Mouse (Mus musculus) ES-E14 (cell line): ENCODE results near the gene Cmss1. TPM values are rescaled to one million over a fixed set of nuclear protein-coding genes. Genes with fewer than 3 reads are reported as not detected.

ENCODE experiments used
- DNase-seq: peaks from one replicate; pipeline ENCODE4 v3.0.0-alpha.2; 2013; ENCODE audit warnings: low read depth, low spot score
- H3K27ac ChIP-seq: 2 replicates; pipeline ENCODE4 v1.5.1; 2012; ENCODE audit warnings: low read depth, mild to moderate bottlenecking, low read length, moderate library complexity, mixed read lengths; ENCODE audit not compliant: poor library complexity, insufficient read depth, severe bottlenecking
- H3K36me3 ChIP-seq: 2 replicates; pipeline ENCODE4 v1.6.1; 2012; ENCODE audit warnings: mild to moderate bottlenecking, low read length, moderate library complexity, mixed read lengths; ENCODE audit not compliant: control insufficient read depth, poor library complexity, insufficient read depth, severe bottlenecking
- H3K4me1 ChIP-seq, 2 experiments: fragments of 150-350 bp in 1 of 2; sonication (generic) in 1 of 2; 2 replicates each; pipeline ENCODE4 v1.6.1; 2012; ENCODE audit warnings: low read length in 2 of 2, mild to moderate bottlenecking in 1 of 2, mixed read lengths in 1 of 2; ENCODE audit not compliant: control insufficient read depth in 2 of 2, insufficient read depth in 2 of 2, poor library complexity in 1 of 2
- H3K4me3 ChIP-seq, 2 experiments: fragments of 150-350 bp in 1 of 2; sonication (generic) in 1 of 2; 2 replicates each; pipeline ENCODE4 v1.5.1; 2012; ENCODE audit warnings: low read length in 2 of 2, low read depth in 1 of 2, mild to moderate bottlenecking in 1 of 2, mixed read lengths in 1 of 2; ENCODE audit not compliant: insufficient read depth in 1 of 2, poor library complexity in 1 of 2, severe bottlenecking in 1 of 2
- H3K9ac ChIP-seq: 2 replicates; pipeline ENCODE4 v1.6.1; 2012; ENCODE audit warnings: low read depth, mild to moderate bottlenecking, low read length, mixed read lengths; ENCODE audit not compliant: poor library complexity, insufficient read depth, severe bottlenecking
- H3K9me3 ChIP-seq: fragments of 150-350 bp; sonication (generic); 2 replicates; pipeline ENCODE4 v1.6.1; 2012; ENCODE audit warnings: low read depth, mild to moderate bottlenecking, low read length; ENCODE audit not compliant: control insufficient read depth, insufficient read depth
- CHD2 ChIP-seq: IDR thresholded peaks from 2 replicates; pipeline ENCODE4 v1.6.1; 2014; ENCODE audit warnings: mild to moderate bottlenecking, low read depth, low read length, inconsistent platforms
- HCFC1 ChIP-seq: IDR thresholded peaks from 2 replicates; pipeline ENCODE4 v1.6.1; 2012; ENCODE audit warnings: low read length, inconsistent platforms, borderline replicate concordance; ENCODE audit not compliant: insufficient read depth
- MAFK ChIP-seq: IDR thresholded peaks from 2 replicates; pipeline ENCODE4 v1.6.1; 2014; ENCODE audit warnings: mild to moderate bottlenecking, low read depth, low read length, inconsistent platforms; ENCODE audit not compliant: insufficient read depth
- ZC3H11A ChIP-seq: IDR thresholded peaks from 2 replicates; pipeline ENCODE4 v1.6.1; 2012; ENCODE audit warnings: low read depth, mild to moderate bottlenecking, inconsistent platforms, low read length, borderline replicate concordance
- ZNF384 ChIP-seq: IDR thresholded peaks from 2 replicates; pipeline ENCODE4 v1.6.1; 2012; ENCODE audit warnings: low read depth, low read length, inconsistent platforms
- in situ Hi-C, 2 experiments: fragments of 600-800 bp; cut with MboI; formaldehyde crosslinking; loops; one replicate each; pipeline ENCODE4 v1.15.1; 2025; ENCODE audit warnings: low sequenced_read_pairs in 2 of 2, inconsistent platforms in 1 of 2; ENCODE audit not compliant: unreplicated experiment in 2 of 2
- total RNA-seq: library from RNA; depleted of rRNA; stranded (reverse); fragments of 300-350 nt; gene quantifications from 2 replicates; pipeline ENCODE4 v1.2.3, GENCODE M21; 2012

Gene Cmss1
- total RNA-seq, 1 experiment: 58.7 TPM

- no peak for TF ChIP-seq ZNF384
- no peak for TF ChIP-seq HCFC1
- no peak for TF ChIP-seq MAFK
- TF ChIP-seq ZC3H11A: no peak
- TF ChIP-seq CHD2: no peak
- H3K4me1 ChIP-seq: 0 out of 4 replicates have a peak, but pooled peaks cover 0 to 2% of the 10 kb centered on the region in 2 experiments
- DNase-seq: no peak
- H3K36me3 ChIP-seq: no peaks in the 10 kb centered on the region
- H3K9me3 ChIP-seq: no peaks in the 10 kb centered on the region
- H3K9ac ChIP-seq: no peak overlapping the region
- no peak overlapping the region for H3K4me3 ChIP-seq
- in situ Hi-C loops: no loop called here
- H3K27ac ChIP-seq: no peak overlapping the region
Measured at GRCm38 (mm10) chr16:57486266-57486665, 120.4 kb downstream of the Cmss1 start.

GRCm38 (mm10) chr16:57485265-57485664, 121.4 kb downstream of the Cmss1 start:
- no peak overlapping the region for H3K4me3 ChIP-seq
- H3K27ac ChIP-seq: no peak overlapping the region
- no peak for TF ChIP-seq ZC3H11A
- no peak for TF ChIP-seq HCFC1
- no peak for TF ChIP-seq CHD2
- TF ChIP-seq ZNF384: no peak
- TF ChIP-seq MAFK: no peak
- in situ Hi-C loops: no loop called here
- no peak for DNase-seq
- H3K9me3 ChIP-seq: no peaks in the 10 kb centered on the region
- H3K9ac ChIP-seq: no peak overlapping the region
- H3K4me1 ChIP-seq: 0 out of 4 replicates have a peak, but pooled peaks cover 0 to 2% of the 10 kb centered on the region in 2 experiments
- no peaks in the 10 kb centered on the region for H3K36me3 ChIP-seq

- Histone ChIP-seq H3K9me3 (no peaks in the 10 kb centered on the region), H3K4me3 (no peak overlapping the region), H3K9ac (no peak overlapping the region), H3K36me3 (no peaks in the 10 kb centered on the region), H3K27ac (no peak overlapping the region), H3K4me1 (no peaks in the 10 kb centered on the region)
- in situ Hi-C loops: no loop called here
- DNase-seq: no peak
- TF ChIP-seq ZNF384: no peak
- no peak for TF ChIP-seq CHD2
- TF ChIP-seq HCFC1: no peak
- TF ChIP-seq ZC3H11A: no peak
- TF ChIP-seq MAFK: no peak
Measured at GRCm38 (mm10) chr16:57484043-57484795, 122.4 kb downstream of the Cmss1 start.

GRCm38 (mm10) chr16:57483503-57483902, 123.2 kb downstream of the Cmss1 start:
- Histone ChIP-seq H3K9ac (no peak overlapping the region), H3K4me3 (no peak overlapping the region), H3K27ac (no peak overlapping the region), H3K9me3 (no peaks in the 10 kb centered on the region), H3K36me3 (no peaks in the 10 kb centered on the region), H3K4me1 (no peaks in the 10 kb centered on the region)
- in situ Hi-C loops: no loop called here
- DNase-seq: no peak
- no peak for TF ChIP-seq CHD2
- TF ChIP-seq HCFC1: no peak
- no peak for TF ChIP-seq ZC3H11A
- no peak for TF ChIP-seq MAFK
- no peak for TF ChIP-seq ZNF384
